Mouse (Mus musculus): Measurements from ENCODE around the gene Sprtn. TPM values are rescaled to one million over a fixed set of nuclear protein-coding genes. Genes with fewer than 3 reads are reported as not detected.

Gene Sprtn
- polyA plus RNA-seq, 1 experiment from 2014 or later, result 10.7 TPM

- Histone ChIP-seq H3K27ac (peak overlapping the region; percentile 97; the same call in 1 of the 2 replicates), H3K4me2 (peak overlapping the region; percentile 84), H3K9ac (no peak overlapping the region), H3K9me3 (no peaks in the 10 kb centered on the region), H3K36me3 (replicated peaks) (no peaks in the 10 kb centered on the region), H3K27me3 (replicated peaks) (no peaks in the 10 kb centered on the region), H3K4me3 (peak overlapping the region; percentile 87), H3K4me1 (peaks cover 30% of the 10 kb centered on the region)
- 84% methylated on average over 2 of the region's 2 CpGs for WGBS
- no peak for ATAC-seq (replicated peaks)
Observed at GRCm38 (mm10) chr8:124950865-124951264, 53.2 kb downstream of the Sprtn start.

- no peak overlapping the region for H3K4me3 ChIP-seq
- H3K27ac ChIP-seq, result no peak overlapping the region
- no peaks in the 10 kb centered on the region for H3K36me3 ChIP-seq (replicated peaks)
- 88% methylated on average over 7 of the region's 7 CpGs for WGBS
- H3K4me1 ChIP-seq, result peaks cover 16% of the 10 kb centered on the region
- H3K9me3 ChIP-seq, result no peaks in the 10 kb centered on the region
- H3K4me2 ChIP-seq, result no peak overlapping the region
- H3K9ac ChIP-seq, result no peak overlapping the region
- ATAC-seq (replicated peaks), result no peak
- no peaks in the 10 kb centered on the region for H3K27me3 ChIP-seq (replicated peaks)
Observed at GRCm38 (mm10) chr8:124953188-124953587, 55.5 kb downstream of the Sprtn start.

GRCm38 (mm10) chr8:124954572-124955082 is 56.9 kb downstream of the Sprtn start:
- H3K4me1 ChIP-seq, result peaks cover 16% of the 10 kb centered on the region
- no peak overlapping the region for H3K27ac ChIP-seq
- no peaks in the 10 kb centered on the region for H3K27me3 ChIP-seq (replicated peaks)
- no peaks in the 10 kb centered on the region for H3K9me3 ChIP-seq
- WGBS, result 78% methylated on average over 8 of the region's 8 CpGs
- H3K4me3 ChIP-seq, result no peak overlapping the region
- no peaks in the 10 kb centered on the region for H3K36me3 ChIP-seq (replicated peaks)
- ATAC-seq (replicated peaks), result no peak
- no peak overlapping the region for H3K9ac ChIP-seq
- no peak overlapping the region for H3K4me2 ChIP-seq

Other genes starting within 250 kb of the Sprtn start
- 21.8 and 23.6 TPM in 2 replicates for gene 2310022B05Rik, start 234.5 kb upstream of the Sprtn start, polyA plus RNA-seq (2015; fragmentation: Nextera tagmentation; extraction: Ambion mirVana)
- 69.4 and 70.2 TPM in 2 replicates for gene Ttc13, start 175.9 kb upstream of the Sprtn start, polyA plus RNA-seq (2015; fragmentation: Nextera tagmentation; extraction: Ambion mirVana)
- 32.7 and 37.6 TPM in 2 replicates for gene Arv1, start 175.7 kb upstream of the Sprtn start, polyA plus RNA-seq (2015; fragmentation: Nextera tagmentation; extraction: Ambion mirVana)
- 0.17 and 0.37 TPM in 2 replicates for gene Fam89a, start 146.1 kb upstream of the Sprtn start, polyA plus RNA-seq (2015; fragmentation: Nextera tagmentation; extraction: Ambion mirVana)
- gene Trim67, start 104.8 kb upstream of the Sprtn start, polyA plus RNA-seq (2015; fragmentation: Nextera tagmentation; extraction: Ambion mirVana), result 29.2 and 30.8 TPM in 2 replicates
- 77.5 and 83.9 TPM in 2 replicates for gene Gnpat, start 34.9 kb upstream of the Sprtn start, polyA plus RNA-seq (2015; fragmentation: Nextera tagmentation; extraction: Ambion mirVana)
- gene 2810004N23Rik, start 34.8 kb upstream of the Sprtn start, polyA plus RNA-seq (2015; fragmentation: Nextera tagmentation; extraction: Ambion mirVana), result 27.4 and 28.3 TPM in 2 replicates
- gene Exoc8, start 181 bp upstream of the Sprtn start, polyA plus RNA-seq (2015; fragmentation: Nextera tagmentation; extraction: Ambion mirVana), result 15.5 and 16.3 TPM in 2 replicates
- 17.8 and 18.1 TPM in 2 replicates for gene Egln1, start 51.4 kb downstream of the Sprtn start, polyA plus RNA-seq (2015; fragmentation: Nextera tagmentation; extraction: Ambion mirVana)
- gene Tsnax, start 115.1 kb downstream of the Sprtn start, polyA plus RNA-seq (2015; fragmentation: Nextera tagmentation; extraction: Ambion mirVana), result 224 and 234 TPM in 2 replicates
- gene Disc1, start 156.3 kb downstream of the Sprtn start, polyA plus RNA-seq (2015; fragmentation: Nextera tagmentation; extraction: Ambion mirVana), result 1.6 TPM in 2 replicates